Mouse (Mus musculus): Measurements from ENCODE around the gene Kank2. TPM values are rescaled to one million over a fixed set of nuclear protein-coding genes. Genes with fewer than 3 reads are reported as not detected.
A peak's percentile ranks its signal among the peaks of the same experiment; 100 is the strongest.

Kank2 gene
- polyA plus RNA-seq, 1 experiment = 44.7 TPM

GRCm38 (mm10) chr9:21841340-21841739 is 42.8 kb upstream of the Kank2 start:
- no peaks in the 10 kb centered on the region for H3K27me3 ChIP-seq (ENCODE audit: control insufficient read depth, insufficient read depth, low read length)
- WGBS = 89% methylated on average over 6 of the region's 6 CpGs
- no peak for TF ChIP-seq CTCF (IDR thresholded peaks at IDR 0.05; ENCODE audit: borderline replicate concordance, insufficient read depth, low read depth, low read length)
- no peak for TF ChIP-seq POLR2A (IDR thresholded peaks at IDR 0.05; ENCODE audit: borderline replicate concordance, insufficient read depth, low read length)
- no peak for DNase-seq
- no peak overlapping the region for H3K27ac ChIP-seq (ENCODE audit: insufficient read depth, low read length)
- no peaks in the 10 kb centered on the region; the same call in 1 of the 2 replicates for H3K4me1 ChIP-seq (ENCODE audit: control insufficient read depth, insufficient read depth, low read length)
- no peak overlapping the region for H3K4me3 ChIP-seq (replicated peaks; ENCODE audit: insufficient read depth, low read depth, low read length)

- TF ChIP-seq POLR2A (IDR thresholded peaks at IDR 0.05; ENCODE audit: borderline replicate concordance, insufficient read depth, low read length) (no peak), CTCF (IDR thresholded peaks at IDR 0.05; ENCODE audit: borderline replicate concordance, insufficient read depth, low read depth, low read length) (peak; percentile 83)
Measured at GRCm38 (mm10) chr9:21840115-21840787, 41.7 kb upstream of the Kank2 start.

GRCm38 (mm10) chr9:21837690-21838089 is 39.1 kb upstream of the Kank2 start:
- Histone ChIP-seq H3K27ac (ENCODE audit: insufficient read depth, low read length) (no peak overlapping the region), H3K27me3 (ENCODE audit: control insufficient read depth, insufficient read depth, low read length) (no peaks in the 10 kb centered on the region), H3K4me3 (replicated peaks; ENCODE audit: insufficient read depth, low read depth, low read length) (no peak overlapping the region), H3K4me1 (ENCODE audit: control insufficient read depth, insufficient read depth, low read length) (no peaks in the 10 kb centered on the region)
- no peak for DNase-seq
- WGBS = 97% methylated on average over 2 of the region's 2 CpGs
- no peak for TF ChIP-seq POLR2A (IDR thresholded peaks at IDR 0.05; ENCODE audit: borderline replicate concordance, insufficient read depth, low read length)
- TF ChIP-seq CTCF (IDR thresholded peaks at IDR 0.05; ENCODE audit: borderline replicate concordance, insufficient read depth, low read depth, low read length) = no peak

More at GRCm38 (mm10) chr9:21840115-21840787, 41.7 kb upstream of the Kank2 start:
- no peaks in the 10 kb centered on the region for H3K27me3 ChIP-seq (ENCODE audit: control insufficient read depth, insufficient read depth, low read length)
- 60% methylated on average over 8 of the region's 8 CpGs for WGBS
- no peak overlapping the region for H3K27ac ChIP-seq (ENCODE audit: insufficient read depth, low read length)
- no peak overlapping the region for H3K4me3 ChIP-seq (replicated peaks; ENCODE audit: insufficient read depth, low read depth, low read length)
- no peaks in the 10 kb centered on the region for H3K4me1 ChIP-seq (ENCODE audit: control insufficient read depth, insufficient read depth, low read length)
- DNase-seq = peak in 1 of 2 experiments; percentile 38

DNA sequence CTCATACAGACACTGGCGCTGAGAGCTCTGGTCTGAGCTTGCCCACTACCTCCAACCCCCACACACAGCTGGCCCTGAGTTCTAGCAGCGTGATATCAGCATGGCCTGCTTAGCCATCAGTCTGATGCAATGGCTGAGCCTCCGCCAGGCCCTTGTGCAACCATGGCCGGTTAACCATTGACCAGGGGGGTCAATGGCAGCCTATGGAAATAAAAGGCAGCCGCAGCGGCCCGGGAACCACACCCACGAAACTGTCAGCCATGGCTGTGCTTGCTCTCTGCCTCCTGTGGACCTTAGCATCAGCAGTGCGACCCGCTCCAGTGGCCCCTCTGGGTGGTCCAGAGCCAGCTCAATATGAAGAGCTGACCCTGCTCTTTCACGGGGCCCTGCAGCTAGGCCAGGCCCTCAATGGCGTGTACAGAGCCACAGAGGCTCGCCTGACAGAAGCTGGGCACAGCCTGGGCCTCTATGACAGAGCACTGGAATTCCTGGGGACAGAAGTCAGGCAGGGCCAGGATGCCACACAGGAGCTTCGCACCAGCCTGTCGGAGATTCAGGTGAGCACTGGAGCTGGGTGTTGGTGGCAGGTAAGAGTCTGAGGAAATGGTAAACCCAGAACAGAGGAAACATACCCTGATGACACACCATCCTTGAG is 36.8 kb upstream of the Kank2 start, which contains the start of gene Angptl8:
Angptl8 (plus strand) TSS at position 253 of the 655 bp plus-strand sequence.
- 79% methylated on average over 15 of the region's 15 CpGs for WGBS
- no peaks in the 10 kb centered on the region for H3K27me3 ChIP-seq (ENCODE audit: control insufficient read depth, insufficient read depth, low read length)
- DNase-seq = no peak
- no peak within 1 kb of the TSS for H3K27ac ChIP-seq (ENCODE audit: insufficient read depth, low read length)
- H3K4me3 ChIP-seq (replicated peaks; ENCODE audit: insufficient read depth, low read depth, low read length) = no peak within 1 kb of the TSS
- no peak for TF ChIP-seq CTCF (IDR thresholded peaks at IDR 0.05; ENCODE audit: borderline replicate concordance, insufficient read depth, low read depth, low read length)
- no peak for TF ChIP-seq POLR2A (IDR thresholded peaks at IDR 0.05; ENCODE audit: borderline replicate concordance, insufficient read depth, low read length)
- peaks cover 6% of the 10 kb centered on the region for H3K4me1 ChIP-seq (ENCODE audit: control insufficient read depth, insufficient read depth, low read length)

DNA sequence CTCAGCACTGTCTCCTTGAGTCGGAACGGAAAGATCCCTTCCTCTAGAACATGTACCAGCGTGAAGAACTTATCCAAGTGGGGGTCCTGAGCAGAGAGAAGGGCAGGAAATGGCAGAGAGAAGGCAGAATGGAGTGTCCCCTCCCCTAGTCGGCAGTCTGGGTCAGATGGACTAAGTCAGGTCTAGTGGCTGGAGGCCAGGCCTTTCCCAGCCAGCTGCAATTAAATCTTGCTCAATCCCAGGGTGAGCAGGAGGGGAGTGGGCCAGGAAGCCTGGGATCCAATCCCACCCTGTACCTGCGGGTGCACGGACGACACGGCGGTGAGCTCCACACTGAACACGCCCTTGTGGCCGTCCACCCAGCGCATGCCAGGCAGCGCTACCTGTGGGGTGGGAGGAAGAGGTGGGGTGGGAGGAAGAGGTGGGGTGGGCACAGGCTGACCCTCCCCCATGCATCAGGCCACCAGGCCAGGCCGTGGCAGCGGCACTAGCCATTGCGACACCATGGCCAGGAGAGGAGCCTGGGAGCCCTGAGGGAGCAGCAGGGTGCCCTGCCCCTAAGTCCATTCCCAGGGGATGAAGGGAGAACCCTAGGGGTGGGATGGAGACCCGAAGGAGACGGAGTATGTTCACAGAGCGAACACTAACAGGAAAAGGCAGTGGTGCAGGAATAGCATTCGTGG is 33.2 kb upstream of the Kank2 start:
- WGBS = 80% methylated on average over 20 of the region's 20 CpGs

GRCm38 (mm10) chr9:21830936-21831335 is 32.4 kb upstream of the Kank2 start:
- Histone ChIP-seq H3K4me1 (ENCODE audit: control insufficient read depth, insufficient read depth, low read length) (peaks cover 12% of the 10 kb centered on the region), H3K27me3 (ENCODE audit: control insufficient read depth, insufficient read depth, low read length) (no peaks in the 10 kb centered on the region), H3K27ac (ENCODE audit: insufficient read depth, low read length) (no peak overlapping the region), H3K4me3 (replicated peaks; ENCODE audit: insufficient read depth, low read depth, low read length) (no peak overlapping the region)
- TF ChIP-seq POLR2A (IDR thresholded peaks at IDR 0.05; ENCODE audit: borderline replicate concordance, insufficient read depth, low read length) (no peak), CTCF (IDR thresholded peaks at IDR 0.05; ENCODE audit: borderline replicate concordance, insufficient read depth, low read depth, low read length) (no peak)
- DNase-seq = no peak
- WGBS = 74% methylated on average over 11 of the region's 11 CpGs

More for the DNA sequence above, 33.2 kb upstream of the Kank2 start:
- Histone ChIP-seq H3K4me3 (replicated peaks; ENCODE audit: insufficient read depth, low read depth, low read length) (no peak overlapping the region), H3K4me1 (ENCODE audit: control insufficient read depth, insufficient read depth, low read length) (peaks cover 12% of the 10 kb centered on the region), H3K27me3 (ENCODE audit: control insufficient read depth, insufficient read depth, low read length) (no peaks in the 10 kb centered on the region), H3K27ac (ENCODE audit: insufficient read depth, low read length) (no peak overlapping the region)
- TF ChIP-seq CTCF (IDR thresholded peaks at IDR 0.05; ENCODE audit: borderline replicate concordance, insufficient read depth, low read depth, low read length) (no peak), POLR2A (IDR thresholded peaks at IDR 0.05; ENCODE audit: borderline replicate concordance, insufficient read depth, low read length) (no peak)
- no peak for DNase-seq

- WGBS = 63% methylated on average over 5 of the region's 5 CpGs
- no peak for DNase-seq
- H3K27ac ChIP-seq (ENCODE audit: insufficient read depth, low read length) = no peak overlapping the region
- no peaks in the 10 kb centered on the region for H3K27me3 ChIP-seq (ENCODE audit: control insufficient read depth, insufficient read depth, low read length)
- TF ChIP-seq POLR2A (IDR thresholded peaks at IDR 0.05; ENCODE audit: borderline replicate concordance, insufficient read depth, low read length) (no peak), CTCF (IDR thresholded peaks at IDR 0.05; ENCODE audit: borderline replicate concordance, insufficient read depth, low read depth, low read length) (no peak)
- H3K4me3 ChIP-seq (replicated peaks; ENCODE audit: insufficient read depth, low read depth, low read length) = no peak overlapping the region
- H3K4me1 ChIP-seq (ENCODE audit: control insufficient read depth, insufficient read depth, low read length) = peaks cover 12% of the 10 kb centered on the region
Measured at GRCm38 (mm10) chr9:21830461-21830850, 31.9 kb upstream of the Kank2 start.

All from cerebellum, adult 2 months (tissue).